In the genomic region with DNA sequence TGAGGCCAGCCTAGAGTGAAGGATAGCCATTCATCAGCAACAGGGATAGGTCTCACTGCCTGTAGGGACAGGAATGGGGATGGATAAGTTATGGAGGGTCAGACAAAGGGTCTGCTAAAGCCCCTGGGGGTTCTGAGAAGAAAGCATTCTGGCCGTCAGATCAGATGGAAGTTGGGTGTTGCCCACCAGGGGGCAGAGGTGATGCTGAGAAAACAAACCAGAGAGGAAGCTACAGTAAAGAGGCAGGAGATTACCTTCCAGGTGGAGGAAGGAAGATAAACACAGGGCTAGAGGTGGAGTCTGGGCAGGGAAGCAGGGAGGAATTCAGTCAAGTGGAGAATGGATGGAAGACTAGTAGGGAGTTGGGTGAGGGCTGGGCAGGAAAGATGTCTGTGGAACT, we compare ENCODE assay signal across 10 mouse cellular contexts. TPM values are rescaled to one million over a fixed set of nuclear protein-coding genes. Genes with fewer than 3 reads are reported as not detected.
A peak's percentile ranks its signal among the peaks of the same experiment; 100 is the strongest.
DNase-seq lines count a peak whose midpoint lies in the region; ATAC-seq and TF ChIP-seq lines count a peak whose summit lies in the region.
"Had no signal": no experiment of that assay in that cellular context is flagged by ENCODE, and none has a peak within 500 bp of the region (broad histone marks: within the 10 kb centered on the region; RNA-seq: fewer than 3 reads in every experiment).

No protein-coding gene starts in this region.

- TF ChIP-seq CTCF in hindbrain, postnatal 0 days (IDR thresholded peaks at IDR 0.05; ENCODE audit: low read depth) = peak; percentile 45

- H3K9me3 ChIP-seq in hindbrain, postnatal 0 days (ENCODE audit: low read length) = no peaks in the 10 kb centered on the region
- no peaks in the 10 kb centered on the region for H3K9me3 ChIP-seq in hindbrain, embryonic 10.5 days
- H3K9me3 ChIP-seq in ES-E14 (ENCODE audit: control insufficient read depth, insufficient read depth, low read depth, low read length) = no peaks in the 10 kb centered on the region
- no peaks in the 10 kb centered on the region for H3K9me3 ChIP-seq in kidney, embryonic 15.5 days (replicated peaks)
- H3K9me3 ChIP-seq: heart, embryonic 15.5 days had no signal

- H3K27me3 ChIP-seq in hindbrain, postnatal 0 days (ENCODE audit: insufficient read depth, low read length) = no peaks in the 10 kb centered on the region
- H3K27me3 ChIP-seq in hindbrain, embryonic 10.5 days (ENCODE audit: insufficient read depth, poor library complexity, severe bottlenecking) = peaks cover 5% of the 10 kb centered on the region
- 0 out of 2 replicates have a peak, but pooled peaks cover 6% of the 10 kb centered on the region for H3K27me3 ChIP-seq in kidney, embryonic 15.5 days

- in situ Hi-C loops in ES-E14 (cut with MboI; ENCODE audit: low sequenced_read_pairs in 2 of 2, unreplicated experiment in 2 of 2) = no loop called here

- ATAC-seq in hindbrain, postnatal 0 days = 0 out of 2 replicates have a peak, but pooled peaks have one; percentile 7
- ATAC-seq in kidney, embryonic 15.5 days (replicated peaks; ENCODE audit: low FRiP score) = peak; percentile 64; the same call in 1 of the 2 replicates
- no peak for ATAC-seq in monocyte, adult 5-6 weeks (replicated peaks; ENCODE audit: insufficient number of reproducible peaks, low FRiP score, low TSS enrichment, poor library complexity, severe bottlenecking)

- H3K4me2 ChIP-seq in hindbrain, postnatal 0 days (ENCODE audit: low read depth, low read length) = no peak overlapping the region
- H3K4me2 ChIP-seq in kidney, embryonic 15.5 days = no peak overlapping the region
- H3K4me2 ChIP-seq: heart, embryonic 15.5 days; limb, embryonic 13.5 days had no signal

- H3K27ac ChIP-seq in hindbrain, postnatal 0 days = no peak overlapping the region
- no peak overlapping the region for H3K27ac ChIP-seq in hindbrain, embryonic 10.5 days
- H3K27ac ChIP-seq in ES-E14 (ENCODE audit: insufficient read depth, low read depth, low read length, poor library complexity, severe bottlenecking) = no peak overlapping the region
- H3K27ac ChIP-seq in kidney, embryonic 15.5 days = no peak overlapping the region
- H3K27ac ChIP-seq: heart, embryonic 15.5 days; limb, embryonic 13.5 days had no signal

- no peak overlapping the region for H3K9ac ChIP-seq in hindbrain, postnatal 0 days (replicated peaks; ENCODE audit: low read length)
- no peak overlapping the region for H3K9ac ChIP-seq in ES-E14 (ENCODE audit: insufficient read depth, low read depth, low read length, poor library complexity, severe bottlenecking)
- H3K9ac ChIP-seq in kidney, embryonic 15.5 days = no peak overlapping the region
- H3K9ac ChIP-seq: heart, embryonic 15.5 days; limb, embryonic 13.5 days had no signal

- H3K4me1 ChIP-seq in hindbrain, postnatal 0 days (ENCODE audit: insufficient read depth, low read length) = peaks cover 5% of the 10 kb centered on the region
- H3K4me1 ChIP-seq in hindbrain, embryonic 10.5 days (replicated peaks) = 0 out of 2 replicates have a peak, but pooled peaks cover 10% of the 10 kb centered on the region
- peaks cover 0 to 6% of the 10 kb centered on the region in 2 experiments; a peak in 2 of 4 replicates for H3K4me1 ChIP-seq in ES-E14 (ENCODE audit: control insufficient read depth in 2 of 2, insufficient read depth in 2 of 2, low read length in 2 of 2, poor library complexity in 1 of 2)
- H3K4me1 ChIP-seq in kidney, embryonic 15.5 days = 0 out of 2 replicates have a peak, but pooled peaks cover 9% of the 10 kb centered on the region
- H3K4me1 ChIP-seq: heart, embryonic 15.5 days had no signal

- no peaks in the 10 kb centered on the region for H3K36me3 ChIP-seq in hindbrain, postnatal 0 days (ENCODE audit: insufficient read depth, low read length)
- H3K36me3 ChIP-seq in hindbrain, embryonic 10.5 days = no peaks in the 10 kb centered on the region
- no peaks in the 10 kb centered on the region for H3K36me3 ChIP-seq in ES-E14 (ENCODE audit: control insufficient read depth, insufficient read depth, low read length, poor library complexity, severe bottlenecking)
- no peaks in the 10 kb centered on the region for H3K36me3 ChIP-seq in kidney, embryonic 15.5 days
- H3K36me3 ChIP-seq: heart, embryonic 15.5 days; limb, embryonic 13.5 days had no signal

- DNase-seq in hindbrain, postnatal 0 days (ENCODE audit: low spot score) = no peak
- no peak for DNase-seq in hindbrain, embryonic 10.5 days (ENCODE audit: low spot score)
- DNase-seq in 3T3-L1 (ENCODE audit: low read depth, low spot score) = peak; percentile 25
- DNase-seq in ES-E14 (ENCODE audit: low read depth, low spot score) = peak; percentile 37
- DNase-seq in right cerebral cortex, postnatal 4 days = no peak
- no peak for DNase-seq in spleen, postnatal 4 days (ENCODE audit: low spot score in 2 of 2)

- H3K4me3 ChIP-seq in hindbrain, postnatal 0 days (ENCODE audit: low read length) = no peak overlapping the region
- H3K4me3 ChIP-seq in hindbrain, embryonic 10.5 days = no peak overlapping the region
- H3K4me3 ChIP-seq in ES-E14 (ENCODE audit: insufficient read depth in 1 of 2, low read depth in 1 of 2, low read length in 2 of 2, poor library complexity in 1 of 2, severe bottlenecking in 1 of 2) = no peak overlapping the region
- H3K4me3 ChIP-seq in kidney, embryonic 15.5 days (replicated peaks) = no peak overlapping the region
- H3K4me3 ChIP-seq: heart, embryonic 15.5 days; limb, embryonic 13.5 days had no signal

- 19% methylated on average over 1 of the region's 1 CpGs for WGBS in hindbrain, postnatal 0 days
- WGBS in hindbrain, embryonic 10.5 days = 10% methylated on average over 1 of the region's 1 CpGs
- WGBS in kidney, embryonic 15.5 days = 0% methylated on average over 1 of the region's 1 CpGs

TF ChIP-seq in ES-E14, 5 proteins besides CTCF, POLR2A, EP300 and RAD21:
- no peak for TF ChIP-seq ZC3H11A (IDR thresholded peaks at IDR 0.05; ENCODE audit: borderline replicate concordance, low read depth, low read length)
TF ChIP-seq in ES-E14: peak in this region for 0.

RNA-seq across cellular contexts. Expression of a gene that starts 33.9 kb away (rescaled TPM):
- 33.1 and 33.6 TPM in 2 replicates for total RNA-seq in hindbrain, postnatal 0 days (2014; rRNA removed)
- polyA plus RNA-seq in hindbrain, postnatal 0 days (2015; fragmentation: Nextera tagmentation; extraction: Ambion mirVana) = 1.8 and 2.3 TPM in 2 replicates
- polyA plus RNA-seq in hindbrain, embryonic 10.5 days (2016; fragmentation: Nextera tagmentation; extraction: Ambion mirVana) = 0.07 TPM in 1 of 2 replicates, not detected in the other
- total RNA-seq in ES-E14 (2012; rRNA removed) = 0.16 and 0.45 TPM in 2 replicates
- 0.40 and 0.41 TPM in 2 replicates for polyA plus RNA-seq in kidney, embryonic 15.5 days (2015; fragmentation: Nextera tagmentation; extraction: Ambion mirVana)
- not detected in 3 replicates for total RNA-seq in monocyte, adult 5-6 weeks (2017)
- polyA plus RNA-seq: heart, embryonic 15.5 days; limb, embryonic 13.5 days had no signal

Comparison
In these comparisons a context has a peak if more than half of its experiments do, and no peak if none do; other contexts are left out.
1. DNase-seq: peak in 3T3-L1 (single experiment) and ES-E14 (single experiment); none in hindbrain, postnatal 0 days (single experiment), hindbrain, embryonic 10.5 days (single experiment), right cerebral cortex, postnatal 4 days (single experiment) and spleen, postnatal 4 days (0 of 2).
2. RNA of a gene that starts 33.9 kb away (total RNA-seq): 33.1 to 33.6 TPM in hindbrain, postnatal 0 days; 0.16 to 0.45 TPM in ES-E14 and not detected in monocyte, adult 5-6 weeks; every median in the first group is over 10 times any median in the second.